Mouse (Mus musculus) liver, embryonic 13.5 days (tissue): ENCODE results near the gene Dact2. TPM values are rescaled to one million over a fixed set of nuclear protein-coding genes. Genes with fewer than 3 reads are reported as not detected.

Source experiments
- ATAC-seq: fragments of 200-750 bp; cut with Nextera tagmentation; 2 replicates; pipeline ENCODE4 v1.8.0; 2017; ENCODE audit warnings: low read depth, mild to moderate bottlenecking, moderate number of reproducible peaks, moderate library complexity
- DNase-seq: peaks from one replicate; pipeline ENCODE4 v3.0.0; 2022
- H3K27ac ChIP-seq: fragments of 300-500 bp; sonication (generic); 2 replicates; pipeline ENCODE4 v1.5.1; 2015; ENCODE audit warnings: moderate library complexity, mild to moderate bottlenecking, inconsistent platforms
- H3K27me3 ChIP-seq: fragments of 300-500 bp; sonication (generic); 2 replicates; pipeline ENCODE4 v1.6.1; 2015; ENCODE audit warnings: mild to moderate bottlenecking, inconsistent platforms
- H3K36me3 ChIP-seq: fragments of 300-500 bp; sonication (generic); 2 replicates; pipeline ENCODE4 v1.6.1; 2015; ENCODE audit warnings: mild to moderate bottlenecking, inconsistent platforms
- H3K4me1 ChIP-seq: fragments of 300-500 bp; sonication (generic); replicated peaks from 2 replicates; pipeline ENCODE4 v1.6.1; 2015; ENCODE audit warnings: inconsistent platforms
- H3K4me2 ChIP-seq: fragments of 300-500 bp; sonication (generic); 2 replicates; pipeline ENCODE4 v1.6.1; 2015; ENCODE audit warnings: inconsistent platforms, mild to moderate bottlenecking, moderate library complexity
- H3K4me3 ChIP-seq: fragments of 300-500 bp; sonication (generic); replicated peaks from 2 replicates; pipeline ENCODE4 v1.5.1; 2015; ENCODE audit warnings: mild to moderate bottlenecking, inconsistent platforms
- H3K9ac ChIP-seq: fragments of 300-500 bp; sonication (generic); 2 replicates; pipeline ENCODE4 v1.6.1; 2015; ENCODE audit warnings: mild to moderate bottlenecking, inconsistent platforms
- H3K9me3 ChIP-seq: fragments of 300-500 bp; sonication (generic); replicated peaks from 2 replicates; pipeline ENCODE4 v1.6.1; 2016; ENCODE audit warnings: inconsistent platforms
- WGBS: fragments of 180-500 bp; shearing (Covaris S2); methylation state at CpG from one replicate; pipeline ENCODE4 v1.1.7; 2015; ENCODE audit not compliant: insufficient replicate concordance; 5-methylcytosine and 5-hydroxymethylcytosine counted together
- polyA plus RNA-seq: library from polyadenylated mRNA; unstranded; fragments of >200 nt; fragmentation: Nextera tagmentation; extraction: Ambion mirVana; gene quantifications from 2 replicates; pipeline ENCODE4 v1.2.1, GENCODE M21; 2015

Dact2 gene
- polyA plus RNA-seq, 1 experiment from 2014 or later, result 0.68 TPM

DNA sequence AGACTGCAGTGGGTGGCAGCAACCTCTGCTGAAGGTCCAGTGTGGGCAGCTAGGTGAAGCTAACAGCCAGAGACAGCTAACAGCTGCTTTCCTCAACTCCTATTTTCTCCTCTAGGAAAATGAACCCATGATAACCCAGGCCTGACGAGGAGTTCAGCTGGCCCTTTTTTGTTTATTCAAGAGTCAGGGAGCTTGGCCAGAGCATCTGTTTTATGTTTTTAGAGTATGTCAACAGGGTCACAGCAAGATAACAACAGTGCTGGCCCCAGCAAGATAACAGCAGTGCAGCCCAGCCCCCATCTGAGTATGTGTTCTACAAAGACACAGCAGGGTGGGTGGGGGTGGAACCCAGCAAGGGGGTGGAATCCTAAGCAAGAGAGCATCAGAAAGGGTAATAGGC, 30.6 kb downstream of the Dact2 start:
- peak overlapping the region; percentile 22; the same call in 1 of the 2 replicates for H3K27ac ChIP-seq
- ATAC-seq (peak; percentile 79), DNase-seq (peak; percentile 55)
- no peaks in the 10 kb centered on the region for H3K36me3 ChIP-seq
- no peaks in the 10 kb centered on the region for H3K27me3 ChIP-seq
- H3K4me1 ChIP-seq, result peaks cover 63% of the 10 kb centered on the region
- 8% methylated on average over 1 of the region's 1 CpGs for WGBS
- H3K9ac ChIP-seq, result peak overlapping the region; percentile 42; the same call in 1 of the 2 replicates
- H3K9me3 ChIP-seq, result no peaks in the 10 kb centered on the region
- H3K4me2 ChIP-seq, result peak overlapping the region; percentile 28; the same call in 1 of the 2 replicates
- H3K4me3 ChIP-seq, result no peak overlapping the region

DNA sequence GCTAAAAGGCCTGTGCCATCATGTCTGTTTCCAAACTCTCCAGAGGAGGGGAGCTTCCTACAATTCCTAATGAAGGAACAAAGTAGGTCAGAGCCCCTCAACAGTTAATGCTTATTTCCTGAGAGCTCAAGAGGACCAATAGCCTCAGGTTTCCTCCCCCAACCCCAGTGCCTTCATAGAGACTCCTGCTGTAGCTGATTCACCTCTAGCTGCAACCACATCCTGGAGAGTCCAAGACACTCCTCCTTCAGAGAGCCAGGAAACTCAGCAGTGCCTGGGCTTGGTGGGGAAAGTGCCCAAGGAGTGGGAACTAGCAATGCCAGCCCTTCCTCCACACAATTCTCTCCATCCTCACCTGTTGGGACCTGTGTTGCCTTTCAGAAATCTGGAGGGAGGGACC, 31.4 kb downstream of the Dact2 start:
- peaks cover 57% of the 10 kb centered on the region for H3K4me1 ChIP-seq
- DNase-seq, result no peak
- no peak overlapping the region for H3K4me3 ChIP-seq
- no peaks in the 10 kb centered on the region for H3K36me3 ChIP-seq
- H3K27ac ChIP-seq, result no peak overlapping the region
- H3K4me2 ChIP-seq, result no peak overlapping the region
- ATAC-seq, result no peak
- no peaks in the 10 kb centered on the region for H3K27me3 ChIP-seq
- no peak overlapping the region for H3K9ac ChIP-seq
- no peaks in the 10 kb centered on the region for H3K9me3 ChIP-seq

DNA sequence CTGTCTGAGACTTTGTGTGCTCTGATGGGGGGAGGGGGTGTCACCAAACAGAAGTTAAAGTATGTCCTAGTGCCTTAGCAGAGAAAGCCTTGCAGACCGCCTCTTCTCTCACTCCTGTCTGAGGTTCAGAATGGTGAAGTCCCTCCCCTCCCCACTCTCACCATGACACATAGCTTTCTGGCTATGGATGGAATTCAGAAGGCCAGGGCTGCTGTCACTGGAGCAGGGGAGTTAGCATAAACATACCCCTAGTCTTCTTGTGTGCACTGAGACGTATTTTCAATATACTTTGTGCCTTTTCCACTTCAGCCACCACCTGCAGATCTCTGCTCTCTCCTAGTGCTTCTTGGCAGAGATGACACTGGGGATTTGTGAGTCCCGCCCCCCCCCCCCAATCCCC, 31.9 kb downstream of the Dact2 start:
- H3K4me2 ChIP-seq, result no peak overlapping the region
- no peak overlapping the region for H3K4me3 ChIP-seq
- DNase-seq (no peak), ATAC-seq (no peak)
- H3K9ac ChIP-seq, result no peak overlapping the region
- H3K27me3 ChIP-seq, result no peaks in the 10 kb centered on the region
- H3K9me3 ChIP-seq, result no peaks in the 10 kb centered on the region
- peaks cover 62% of the 10 kb centered on the region for H3K4me1 ChIP-seq
- H3K36me3 ChIP-seq, result no peaks in the 10 kb centered on the region
- H3K27ac ChIP-seq, result no peak overlapping the region
- 54% methylated on average over 3 of the region's 3 CpGs for WGBS

- no peak for ATAC-seq
- H3K27ac ChIP-seq, result no peak overlapping the region
These were observed 33.1 kb downstream of the Dact2 start for GRCm38 (mm10) chr17:14170961-14171479.

DNA sequence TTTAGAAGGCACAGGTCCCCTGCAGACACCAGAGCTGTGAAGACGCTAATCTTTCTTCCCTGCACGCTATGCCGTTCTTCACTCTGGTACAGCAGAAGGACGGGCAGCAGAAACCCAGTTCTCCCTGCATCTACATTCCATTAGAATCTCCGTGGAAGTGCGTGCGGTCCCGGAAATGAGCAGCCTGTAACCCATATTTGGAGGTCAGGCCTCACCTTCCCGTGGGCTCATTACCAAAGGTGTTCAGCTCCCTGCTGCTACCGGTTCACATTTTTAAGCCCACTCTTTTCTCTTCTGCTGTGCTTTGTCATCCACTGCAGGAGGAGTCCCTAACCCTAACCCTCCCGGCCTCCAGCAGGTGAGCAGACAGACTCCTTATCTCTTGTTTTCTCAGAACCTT, 34.7 kb downstream of the Dact2 start:
- no peaks in the 10 kb centered on the region for H3K36me3 ChIP-seq
- H3K9me3 ChIP-seq, result no peaks in the 10 kb centered on the region
- no peak overlapping the region for H3K27ac ChIP-seq
- no peak overlapping the region for H3K9ac ChIP-seq
- peaks cover 6% of the 10 kb centered on the region; the same call in 1 of the 2 replicates for H3K27me3 ChIP-seq
- peaks cover 62% of the 10 kb centered on the region for H3K4me1 ChIP-seq
- DNase-seq (no peak), ATAC-seq (no peak)
- no peak overlapping the region for H3K4me3 ChIP-seq
- H3K4me2 ChIP-seq, result no peak overlapping the region
- 64% methylated on average over 11 of the region's 11 CpGs for WGBS

More at GRCm38 (mm10) chr17:14170961-14171479, 33.1 kb downstream of the Dact2 start:
- no peaks in the 10 kb centered on the region for H3K36me3 ChIP-seq
- no peak overlapping the region for H3K4me2 ChIP-seq
- H3K27me3 ChIP-seq, result 0 out of 2 replicates have a peak, but pooled peaks cover 2% of the 10 kb centered on the region
- no peaks in the 10 kb centered on the region for H3K9me3 ChIP-seq
- H3K9ac ChIP-seq, result no peak overlapping the region
- 56% methylated on average over 5 of the region's 5 CpGs for WGBS
- no peak for DNase-seq
- H3K4me3 ChIP-seq, result no peak overlapping the region
- H3K4me1 ChIP-seq, result peaks cover 74% of the 10 kb centered on the region

- H3K27ac ChIP-seq, result no peak overlapping the region
- ATAC-seq (no peak), DNase-seq (no peak)
- no peak overlapping the region for H3K9ac ChIP-seq
- H3K4me2 ChIP-seq, result no peak overlapping the region
- peaks cover 6% of the 10 kb centered on the region; the same call in 1 of the 2 replicates for H3K27me3 ChIP-seq
- no peaks in the 10 kb centered on the region for H3K9me3 ChIP-seq
- H3K4me1 ChIP-seq, result peaks cover 48% of the 10 kb centered on the region
- no peaks in the 10 kb centered on the region for H3K36me3 ChIP-seq
- 58% methylated on average over 5 of the region's 5 CpGs for WGBS
- no peak overlapping the region for H3K4me3 ChIP-seq
These were observed 36.5 kb downstream of the Dact2 start for GRCm38 (mm10) chr17:14167594-14167993.

GRCm38 (mm10) chr17:14166746-14167432, 37.2 kb downstream of the Dact2 start:
- Histone ChIP-seq H3K27ac (no peak overlapping the region), H3K27me3 (peaks cover 6% of the 10 kb centered on the region; the same call in 1 of the 2 replicates), H3K9me3 (no peaks in the 10 kb centered on the region), H3K4me2 (no peak overlapping the region), H3K4me3 (no peak overlapping the region), H3K36me3 (no peaks in the 10 kb centered on the region), H3K4me1 (peaks cover 41% of the 10 kb centered on the region), H3K9ac (no peak overlapping the region)
- peak; percentile 32 for DNase-seq
- peak; percentile 48; the same call in 1 of the 2 replicates for ATAC-seq
- 23% methylated on average over 6 of the region's 6 CpGs for WGBS

GRCm38 (mm10) chr17:14165934-14166610, 38.0 kb downstream of the Dact2 start:
- no peak overlapping the region for H3K9ac ChIP-seq
- WGBS, result 42% methylated on average over 9 of the region's 9 CpGs
- no peak overlapping the region for H3K4me3 ChIP-seq
- peaks cover 6% of the 10 kb centered on the region; the same call in 1 of the 2 replicates for H3K27me3 ChIP-seq
- no peak overlapping the region for H3K4me2 ChIP-seq
- no peak for ATAC-seq
- no peaks in the 10 kb centered on the region for H3K36me3 ChIP-seq
- H3K4me1 ChIP-seq, result peaks cover 33% of the 10 kb centered on the region
- H3K27ac ChIP-seq, result no peak overlapping the region
- H3K9me3 ChIP-seq, result no peaks in the 10 kb centered on the region
- no peak for DNase-seq

- Histone ChIP-seq H3K36me3 (no peaks in the 10 kb centered on the region), H3K27ac (no peak overlapping the region), H3K27me3 (peaks cover 6% of the 10 kb centered on the region; the same call in 1 of the 2 replicates), H3K9me3 (no peaks in the 10 kb centered on the region), H3K4me1 (peaks cover 30% of the 10 kb centered on the region), H3K4me3 (no peak overlapping the region), H3K9ac (no peak overlapping the region), H3K4me2 (no peak overlapping the region)
- ATAC-seq (no peak), DNase-seq (no peak)
- 23% methylated on average over 10 of the region's 10 CpGs for WGBS
These were observed 38.7 kb downstream of the Dact2 start for GRCm38 (mm10) chr17:14165332-14165876.

DNA sequence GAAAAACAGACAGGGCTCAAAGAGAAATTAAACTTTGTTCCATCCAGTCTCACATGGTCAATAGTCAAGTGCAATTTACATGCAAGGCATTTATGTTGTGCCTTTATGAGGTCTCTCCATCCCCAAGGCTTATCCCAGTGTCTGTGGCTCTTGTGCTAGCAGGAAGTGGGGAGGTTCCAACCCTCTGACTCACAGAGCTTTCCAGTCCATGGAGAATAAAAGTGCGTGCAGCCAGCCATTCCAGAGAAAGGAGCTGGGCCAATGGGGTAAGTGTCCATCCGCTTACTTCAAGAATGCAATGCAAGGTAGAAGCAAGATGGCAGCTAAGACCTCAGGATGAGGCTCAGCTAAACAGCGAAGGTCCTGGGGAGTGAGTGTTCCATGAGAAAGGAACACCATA, 43.3 kb downstream of the Dact2 start:
- no peak overlapping the region for H3K4me3 ChIP-seq
- H3K4me2 ChIP-seq, result no peak overlapping the region
- 59% methylated on average over 3 of the region's 3 CpGs for WGBS
- H3K27ac ChIP-seq, result no peak overlapping the region
- no peaks in the 10 kb centered on the region for H3K36me3 ChIP-seq
- no peaks in the 10 kb centered on the region for H3K9me3 ChIP-seq
- 0 out of 2 replicates have a peak, but pooled peaks cover 4% of the 10 kb centered on the region for H3K4me1 ChIP-seq
- ATAC-seq, result no peak
- peaks cover 4% of the 10 kb centered on the region; the same call in 1 of the 2 replicates for H3K27me3 ChIP-seq
- no peak overlapping the region for H3K9ac ChIP-seq
- no peak for DNase-seq

DNA sequence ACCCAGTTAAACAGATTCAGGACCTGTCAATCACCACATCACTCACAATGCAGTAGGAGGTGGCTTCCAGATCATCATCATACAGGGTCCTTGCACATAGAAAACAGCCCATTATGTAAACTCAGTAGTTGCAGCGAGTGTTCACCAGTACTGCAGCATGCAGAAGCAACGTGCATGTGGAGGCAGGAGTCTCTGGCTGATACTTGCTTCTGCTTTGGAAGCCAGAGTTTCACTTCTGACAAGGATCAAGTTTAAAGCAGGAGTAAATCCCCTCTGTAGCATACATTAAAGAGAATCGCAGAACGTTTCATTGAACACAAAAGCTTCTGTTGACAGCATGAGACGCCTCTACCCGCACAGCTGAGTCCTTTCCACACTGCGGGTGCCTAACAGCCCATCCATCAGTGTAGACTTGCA, 46.3 kb downstream of the Dact2 start:
- WGBS, result 56% methylated on average over 7 of the region's 7 CpGs
- Histone ChIP-seq H3K27ac (no peak overlapping the region), H3K4me2 (no peak overlapping the region), H3K4me3 (no peak overlapping the region), H3K9ac (no peak overlapping the region), H3K27me3 (no peaks in the 10 kb centered on the region), H3K9me3 (no peaks in the 10 kb centered on the region), H3K4me1 (no peaks in the 10 kb centered on the region), H3K36me3 (no peaks in the 10 kb centered on the region)
- no peak for ATAC-seq
- no peak for DNase-seq
